Mouse (Mus musculus): ENCODE data around the gene Tubb4b. TPM values are rescaled to one million over a fixed set of nuclear protein-coding genes. Genes with fewer than 3 reads are reported as not detected.

Gene Tubb4b
- polyA plus RNA-seq, 1 experiment from 2014 or later = 581 TPM

- no peaks in the 10 kb centered on the region for H3K9me3 ChIP-seq (replicated peaks)
- H3K4me3 ChIP-seq (replicated peaks) = no peak overlapping the region
- 58% methylated on average over 2 of the region's 2 CpGs for WGBS
- peaks cover 13% of the 10 kb centered on the region for H3K36me3 ChIP-seq
- no peak overlapping the region for H3K9ac ChIP-seq
- no peaks in the 10 kb centered on the region for H3K27me3 ChIP-seq
- no peaks in the 10 kb centered on the region for H3K4me1 ChIP-seq
- H3K27ac ChIP-seq = no peak overlapping the region
- no peak for ATAC-seq (replicated peaks; ENCODE audit: low FRiP score)
- no peak overlapping the region for H3K4me2 ChIP-seq
Observed at GRCm38 (mm10) chr2:25217666-25218065, 6.8 kb downstream of the Tubb4b start.

- no peak for ATAC-seq (replicated peaks; ENCODE audit: low FRiP score)
- H3K27ac ChIP-seq = 0 out of 2 replicates have a peak within 1 kb of the TSS, but pooled peaks have one; percentile 20
- no peaks in the 10 kb centered on the region for H3K9me3 ChIP-seq (replicated peaks)
- WGBS = 58% methylated on average over 3 of the region's 3 CpGs
- H3K27me3 ChIP-seq = no peaks in the 10 kb centered on the region
- no peak within 1 kb of the TSS for H3K4me2 ChIP-seq
- H3K4me1 ChIP-seq = peaks cover 18% of the 10 kb centered on the region
- H3K36me3 ChIP-seq = no peaks in the 10 kb centered on the region
- no peak within 1 kb of the TSS for H3K4me3 ChIP-seq (replicated peaks)
- no peak within 1 kb of the TSS for H3K9ac ChIP-seq
Observed at GRCm38 (mm10) chr2:25214444-25214843, 10.1 kb downstream of the Tubb4b start, which contains the start of gene Stpg3. TSS of gene Stpg3 (minus strand) at chr2:25214637.

GRCm38 (mm10) chr2:25213266-25213865, 11.1 kb downstream of the Tubb4b start:
- ATAC-seq (replicated peaks; ENCODE audit: low FRiP score) = no peak
- no peaks in the 10 kb centered on the region for H3K27me3 ChIP-seq
- H3K27ac ChIP-seq = no peak overlapping the region
- H3K36me3 ChIP-seq = 0 out of 2 replicates have a peak, but pooled peaks cover 9% of the 10 kb centered on the region
- no peaks in the 10 kb centered on the region for H3K9me3 ChIP-seq (replicated peaks)
- WGBS = 74% methylated on average over 23 of the region's 23 CpGs
- H3K9ac ChIP-seq = no peak overlapping the region
- peaks cover 25% of the 10 kb centered on the region for H3K4me1 ChIP-seq
- H3K4me3 ChIP-seq (replicated peaks) = no peak overlapping the region
- no peak overlapping the region for H3K4me2 ChIP-seq

GRCm38 (mm10) chr2:25211121-25211670, 13.3 kb downstream of the Tubb4b start, which contains the start of gene Nelfb:
TSS of gene Nelfb (minus strand) at chr2:25211489.
- H3K4me2 ChIP-seq = peak within 1 kb of the TSS; percentile 68
- H3K27me3 ChIP-seq = no peaks in the 10 kb centered on the region
- peak within 1 kb of the TSS; percentile 95 for H3K27ac ChIP-seq
- H3K36me3 ChIP-seq = peaks cover 31% of the 10 kb centered on the region
- ATAC-seq (replicated peaks; ENCODE audit: low FRiP score) = peak; percentile 92
- peaks cover 25% of the 10 kb centered on the region for H3K4me1 ChIP-seq
- H3K4me3 ChIP-seq (replicated peaks) = peak within 1 kb of the TSS; percentile 96
- under 1% methylated on average over 44 of the region's 44 CpGs for WGBS
- H3K9me3 ChIP-seq (replicated peaks) = no peaks in the 10 kb centered on the region
- peak within 1 kb of the TSS; percentile 83 for H3K9ac ChIP-seq

- no peaks in the 10 kb centered on the region for H3K9me3 ChIP-seq (replicated peaks)
- H3K4me2 ChIP-seq = peak overlapping the region; percentile 68
- H3K36me3 ChIP-seq = peaks cover 36% of the 10 kb centered on the region
- under 1% methylated on average over 24 of the region's 24 CpGs for WGBS
- H3K9ac ChIP-seq = peak overlapping the region; percentile 83
- H3K27me3 ChIP-seq = no peaks in the 10 kb centered on the region
- peaks cover 25% of the 10 kb centered on the region for H3K4me1 ChIP-seq
- ATAC-seq (replicated peaks; ENCODE audit: low FRiP score) = peak; percentile 48
- peak overlapping the region; percentile 96 for H3K4me3 ChIP-seq (replicated peaks)
- peak overlapping the region; percentile 95 for H3K27ac ChIP-seq
Observed at GRCm38 (mm10) chr2:25210686-25211085, 13.8 kb downstream of the Tubb4b start.

GRCm38 (mm10) chr2:25207593-25207992, 16.9 kb downstream of the Tubb4b start:
- H3K4me3 ChIP-seq (replicated peaks) = no peak overlapping the region
- no peak for ATAC-seq (replicated peaks; ENCODE audit: low FRiP score)
- H3K36me3 ChIP-seq = peaks cover 67% of the 10 kb centered on the region
- WGBS = 100% methylated on average over 1 of the region's 1 CpGs
- H3K27me3 ChIP-seq = no peaks in the 10 kb centered on the region
- no peak overlapping the region for H3K9ac ChIP-seq
- H3K4me2 ChIP-seq = no peak overlapping the region
- no peak overlapping the region for H3K27ac ChIP-seq
- H3K4me1 ChIP-seq = peaks cover 25% of the 10 kb centered on the region
- no peaks in the 10 kb centered on the region for H3K9me3 ChIP-seq (replicated peaks)

GRCm38 (mm10) chr2:25203631-25204214, 20.8 kb downstream of the Tubb4b start:
- Histone ChIP-seq H3K4me1 (0 out of 2 replicates have a peak, but pooled peaks cover under 1% of the 10 kb centered on the region), H3K27ac (no peak overlapping the region), H3K27me3 (no peaks in the 10 kb centered on the region), H3K36me3 (peaks cover 100% of the 10 kb centered on the region), H3K9ac (no peak overlapping the region), H3K4me2 (no peak overlapping the region), H3K4me3 (replicated peaks) (no peak overlapping the region), H3K9me3 (replicated peaks) (no peaks in the 10 kb centered on the region)
- WGBS = 67% methylated on average over 4 of the region's 4 CpGs
- ATAC-seq (replicated peaks; ENCODE audit: low FRiP score) = no peak; the same call in 1 of the 2 replicates

- Histone ChIP-seq H3K4me1 (peaks cover 19% of the 10 kb centered on the region), H3K27me3 (peaks cover 2% of the 10 kb centered on the region; the same call in 1 of the 2 replicates), H3K27ac (no peak overlapping the region), H3K9ac (no peak overlapping the region), H3K36me3 (peaks cover 74% of the 10 kb centered on the region), H3K9me3 (replicated peaks) (no peaks in the 10 kb centered on the region), H3K4me2 (no peak overlapping the region), H3K4me3 (replicated peaks) (no peak overlapping the region)
- no peak for ATAC-seq (replicated peaks; ENCODE audit: low FRiP score)
- 95% methylated on average over 2 of the region's 2 CpGs for WGBS
Observed at GRCm38 (mm10) chr2:25200631-25201030, 23.9 kb downstream of the Tubb4b start.

- peaks cover 45% of the 10 kb centered on the region for H3K4me1 ChIP-seq
- no peaks in the 10 kb centered on the region for H3K9me3 ChIP-seq (replicated peaks)
- ATAC-seq (replicated peaks; ENCODE audit: low FRiP score) = no peak
- peaks cover 13% of the 10 kb centered on the region for H3K27me3 ChIP-seq
- H3K9ac ChIP-seq = no peak overlapping the region
- no peak overlapping the region for H3K4me2 ChIP-seq
- peaks cover 47% of the 10 kb centered on the region for H3K36me3 ChIP-seq
- peak overlapping the region; percentile 93 for H3K27ac ChIP-seq
- no peak overlapping the region for H3K4me3 ChIP-seq (replicated peaks)
Observed at GRCm38 (mm10) chr2:25197946-25198345, 26.6 kb downstream of the Tubb4b start.

GRCm38 (mm10) chr2:25197191-25197590, 27.3 kb downstream of the Tubb4b start:
- no peaks in the 10 kb centered on the region for H3K9me3 ChIP-seq (replicated peaks)
- H3K27ac ChIP-seq = peak overlapping the region; percentile 93
- no peak overlapping the region for H3K9ac ChIP-seq
- H3K4me3 ChIP-seq (replicated peaks) = peak overlapping the region; percentile 44
- H3K4me1 ChIP-seq = peaks cover 46% of the 10 kb centered on the region
- peak overlapping the region; percentile 68 for H3K4me2 ChIP-seq
- no peak for ATAC-seq (replicated peaks; ENCODE audit: low FRiP score)
- H3K36me3 ChIP-seq = peaks cover 40% of the 10 kb centered on the region
- H3K27me3 ChIP-seq = peaks cover 13% of the 10 kb centered on the region
- 33% methylated on average over 2 of the region's 2 CpGs for WGBS

GRCm38 (mm10) chr2:25196172-25196954, 28.1 kb downstream of the Tubb4b start, which contains the start of gene Tor4a:
TSS of gene Tor4a (minus strand) at chr2:25196886.
- Histone ChIP-seq H3K9me3 (replicated peaks) (no peaks in the 10 kb centered on the region), H3K36me3 (peaks cover 31% of the 10 kb centered on the region), H3K9ac (peak within 1 kb of the TSS; percentile 24), H3K27me3 (peaks cover 13% of the 10 kb centered on the region), H3K27ac (peak within 1 kb of the TSS; percentile 93), H3K4me3 (replicated peaks) (peak within 1 kb of the TSS; percentile 44), H3K4me2 (peak within 1 kb of the TSS; percentile 68), H3K4me1 (peaks cover 46% of the 10 kb centered on the region)
- 10% methylated on average over 8 of the region's 8 CpGs for WGBS
- ATAC-seq (replicated peaks; ENCODE audit: low FRiP score) = peak; percentile 74
